Mouse (Mus musculus) brain, embryonic 14.5 days (tissue): Measurements from ENCODE around the gene Dusp2.

Source experiments
- CTCF ChIP-seq: fragments of 200-500 bp; IDR thresholded peaks from 2 replicates; pipeline ENCODE4 v1.5.1; 2012; ENCODE audit warnings: inconsistent platforms, mild to moderate bottlenecking, moderate library complexity, borderline replicate concordance; ENCODE audit not compliant: insufficient read depth, insufficient read length; ENCODE audit errors: extremely low read depth
- POLR2A ChIP-seq: fragments of 200-500 bp; IDR thresholded peaks from 2 replicates; pipeline ENCODE4 v1.6.1; 2012; ENCODE audit warnings: mild to moderate bottlenecking, inconsistent platforms, borderline replicate concordance; ENCODE audit not compliant: poor library complexity, insufficient read depth, insufficient read length, severe bottlenecking; ENCODE audit errors: extremely low read depth

- TF ChIP-seq CTCF = no peak
- no peak for TF ChIP-seq POLR2A
These were observed 2.1 kb downstream of the Dusp2 start for GRCm38 (mm10) chr2:127338012-127338411.
